Mouse (Mus musculus): ENCODE data around the gene Eif5. TPM values are rescaled to one million over a fixed set of nuclear protein-coding genes. Genes with fewer than 3 reads are reported as not detected.
"Not testable (repeated sequence)": the region's sequence is repeated elsewhere in the genome, so short reads cannot be mapped to it uniquely, and the experiment has no call there.

Gene Eif5
- polyA plus RNA-seq, 1 experiment, result 91.0 TPM

- no peak for TF ChIP-seq MYOD1 (IDR thresholded peaks at IDR 0.05; ENCODE audit: control insufficient read depth, insufficient read length, low read depth)
- TF ChIP-seq CEBPB (IDR thresholded peaks at IDR 0.05; ENCODE audit: low read depth), result no peak
- no peak for TF ChIP-seq MYOG (IDR thresholded peaks at IDR 0.05; ENCODE audit: control insufficient read depth, extremely low read depth, insufficient read length)
- TF ChIP-seq USF1 (IDR thresholded peaks at IDR 0.05; ENCODE audit: low read depth), result no peak
- no peak for TF ChIP-seq CTCF (IDR thresholded peaks at IDR 0.05; ENCODE audit: control insufficient read depth, insufficient read depth, insufficient read length)
- TF ChIP-seq MAX (IDR thresholded peaks at IDR 0.05), result no peak
- TF ChIP-seq FOSL1 (IDR thresholded peaks at IDR 0.05; ENCODE audit: insufficient read depth, low read length, poor library complexity, severe bottlenecking), result no peak
- Histone ChIP-seq H3K79me3 (ENCODE audit: low read depth) (no peaks in the 10 kb centered on the region), H3K79me2 (ENCODE audit: control insufficient read depth, insufficient read depth) (no peaks in the 10 kb centered on the region), H3ac (ENCODE audit: control insufficient read depth, insufficient read length, low read depth) (no peak overlapping the region), H3K36me3 (ENCODE audit: control insufficient read depth, insufficient read depth) (no peaks in the 10 kb centered on the region), H3K4me3 (ENCODE audit: insufficient read depth, poor library complexity, severe bottlenecking) (no peak overlapping the region), H3K27me3 (ENCODE audit: control insufficient read depth, insufficient read depth, insufficient read length) (no peaks in the 10 kb centered on the region)
Observed at GRCm38 (mm10) chr12:111500725-111501124, 37.1 kb upstream of the Eif5 start.

GRCm38 (mm10) chr12:111503063-111503567, 34.7 kb upstream of the Eif5 start:
- Histone ChIP-seq H3K79me2 (ENCODE audit: control insufficient read depth, insufficient read depth) (no peaks in the 10 kb centered on the region), H3K27me3 (ENCODE audit: control insufficient read depth, insufficient read depth, insufficient read length) (no peaks in the 10 kb centered on the region), H3ac (ENCODE audit: control insufficient read depth, insufficient read length, low read depth) (no peak overlapping the region), H3K4me3 (ENCODE audit: insufficient read depth, poor library complexity, severe bottlenecking) (no peak overlapping the region), H3K36me3 (ENCODE audit: control insufficient read depth, insufficient read depth) (no peaks in the 10 kb centered on the region), H3K79me3 (ENCODE audit: low read depth) (no peaks in the 10 kb centered on the region)
- no peak for TF ChIP-seq CTCF (IDR thresholded peaks at IDR 0.05; ENCODE audit: control insufficient read depth, insufficient read depth, insufficient read length)
- TF ChIP-seq MYOG (IDR thresholded peaks at IDR 0.05; ENCODE audit: control insufficient read depth, extremely low read depth, insufficient read length), result no peak
- no peak for TF ChIP-seq MAX (IDR thresholded peaks at IDR 0.05)
- no peak for TF ChIP-seq MYOD1 (IDR thresholded peaks at IDR 0.05; ENCODE audit: control insufficient read depth, insufficient read length, low read depth)
- TF ChIP-seq USF1 (IDR thresholded peaks at IDR 0.05; ENCODE audit: low read depth), result no peak
- no peak for TF ChIP-seq CEBPB (IDR thresholded peaks at IDR 0.05; ENCODE audit: low read depth)
- TF ChIP-seq FOSL1 (IDR thresholded peaks at IDR 0.05; ENCODE audit: insufficient read depth, low read length, poor library complexity, severe bottlenecking), result no peak

DNA sequence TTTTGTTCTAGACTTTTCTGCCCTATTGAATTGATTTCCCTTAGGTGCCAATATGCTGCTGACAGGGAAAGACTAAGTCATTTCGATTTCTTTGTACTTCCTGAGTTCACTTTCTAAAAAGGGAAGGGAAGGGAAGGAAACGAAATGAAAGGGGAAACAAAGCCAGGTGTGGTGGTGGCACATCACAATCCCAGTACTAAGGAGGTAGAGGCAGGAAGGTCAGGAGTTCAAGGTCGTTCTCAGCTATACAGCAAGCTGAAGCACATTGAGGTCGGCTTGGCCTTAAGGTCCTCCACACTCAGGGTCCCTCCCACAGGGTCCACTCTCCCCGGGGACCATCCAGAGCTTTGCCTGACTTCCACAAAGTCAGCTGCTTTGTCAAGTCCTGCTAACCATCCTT, 34.2 kb upstream of the Eif5 start:
- Histone ChIP-seq H3K79me2 (ENCODE audit: control insufficient read depth, insufficient read depth) (no peaks in the 10 kb centered on the region), H3K79me3 (ENCODE audit: low read depth) (no peaks in the 10 kb centered on the region), H3K27me3 (ENCODE audit: control insufficient read depth, insufficient read depth, insufficient read length) (no peaks in the 10 kb centered on the region), H3ac (ENCODE audit: control insufficient read depth, insufficient read length, low read depth) (no peak overlapping the region), H3K36me3 (ENCODE audit: control insufficient read depth, insufficient read depth) (no peaks in the 10 kb centered on the region), H3K4me3 (ENCODE audit: insufficient read depth, poor library complexity, severe bottlenecking) (no peak overlapping the region)
- TF ChIP-seq CEBPB (IDR thresholded peaks at IDR 0.05; ENCODE audit: low read depth), result no peak
- TF ChIP-seq MYOD1 (IDR thresholded peaks at IDR 0.05; ENCODE audit: control insufficient read depth, insufficient read length, low read depth), result no peak
- no peak for TF ChIP-seq CTCF (IDR thresholded peaks at IDR 0.05; ENCODE audit: control insufficient read depth, insufficient read depth, insufficient read length)
- no peak for TF ChIP-seq FOSL1 (IDR thresholded peaks at IDR 0.05; ENCODE audit: insufficient read depth, low read length, poor library complexity, severe bottlenecking)
- no peak for TF ChIP-seq MAX (IDR thresholded peaks at IDR 0.05)
- TF ChIP-seq MYOG (IDR thresholded peaks at IDR 0.05; ENCODE audit: control insufficient read depth, extremely low read depth, insufficient read length), result no peak
- TF ChIP-seq USF1 (IDR thresholded peaks at IDR 0.05; ENCODE audit: low read depth), result no peak

DNA sequence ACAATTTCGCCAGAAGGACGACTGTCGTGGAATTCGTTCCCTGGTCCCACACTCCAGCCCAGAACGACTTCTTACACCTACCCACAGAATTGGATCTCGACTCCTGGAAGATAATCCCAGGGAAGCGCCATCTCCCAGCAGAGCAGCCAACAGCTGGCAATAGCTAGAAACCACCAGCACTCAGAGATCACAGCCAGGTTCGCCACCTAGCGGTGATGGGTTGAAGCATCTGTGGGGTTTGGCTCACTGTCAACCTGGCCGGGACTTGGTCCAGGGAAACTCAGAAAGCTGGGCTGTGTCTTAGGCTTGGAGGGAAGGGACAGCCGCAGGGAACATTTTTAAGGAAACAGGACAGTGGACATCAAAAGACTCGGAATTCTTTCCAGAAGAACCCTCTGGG, 32.9 kb upstream of the Eif5 start:
- H3ac ChIP-seq (ENCODE audit: control insufficient read depth, insufficient read length, low read depth), result no peak overlapping the region
- H3K36me3 ChIP-seq (ENCODE audit: control insufficient read depth, insufficient read depth), result no peaks in the 10 kb centered on the region
- peak; percentile 91 for TF ChIP-seq CTCF (IDR thresholded peaks at IDR 0.05; ENCODE audit: control insufficient read depth, insufficient read depth, insufficient read length)
- TF ChIP-seq CEBPB (IDR thresholded peaks at IDR 0.05; ENCODE audit: low read depth), result no peak
- peak; percentile 23 for TF ChIP-seq MYOD1 (IDR thresholded peaks at IDR 0.05; ENCODE audit: control insufficient read depth, insufficient read length, low read depth)
- H3K79me2 ChIP-seq (ENCODE audit: control insufficient read depth, insufficient read depth), result no peaks in the 10 kb centered on the region
- H3K4me3 ChIP-seq (ENCODE audit: insufficient read depth, poor library complexity, severe bottlenecking), result no peak overlapping the region
- no peaks in the 10 kb centered on the region for H3K79me3 ChIP-seq (ENCODE audit: low read depth)
- H3K27me3 ChIP-seq (ENCODE audit: control insufficient read depth, insufficient read depth, insufficient read length), result no peaks in the 10 kb centered on the region

DNA sequence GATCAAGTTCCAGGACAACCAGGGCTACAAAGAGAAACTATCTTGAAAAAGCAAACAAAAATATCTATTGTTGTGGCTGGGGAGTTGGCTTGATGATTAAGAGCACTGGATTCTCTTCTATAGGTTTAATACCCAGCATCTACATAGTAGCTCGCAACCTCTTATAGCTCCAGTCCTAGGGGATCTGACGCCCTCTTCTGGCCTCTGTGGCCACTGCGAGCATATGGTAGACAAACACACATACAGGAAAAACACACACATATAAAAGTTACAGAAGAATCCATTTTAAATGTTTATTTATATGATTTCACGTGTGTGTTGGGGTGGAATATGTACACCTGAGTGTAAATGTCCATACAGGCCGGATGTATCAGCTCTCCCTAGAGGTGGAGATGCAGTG, 30.8 kb upstream of the Eif5 start:
- Histone ChIP-seq H3K36me3 (ENCODE audit: control insufficient read depth, insufficient read depth) (no peaks in the 10 kb centered on the region), H3K79me3 (ENCODE audit: low read depth) (no peaks in the 10 kb centered on the region), H3K79me2 (ENCODE audit: control insufficient read depth, insufficient read depth) (no peaks in the 10 kb centered on the region), H3K27me3 (ENCODE audit: control insufficient read depth, insufficient read depth, insufficient read length) (no peaks in the 10 kb centered on the region), H3K4me3 (ENCODE audit: insufficient read depth, poor library complexity, severe bottlenecking) (no peak overlapping the region), H3ac (ENCODE audit: control insufficient read depth, insufficient read length, low read depth) (no peak overlapping the region)
- TF ChIP-seq CEBPB (IDR thresholded peaks at IDR 0.05; ENCODE audit: low read depth), result no peak
- TF ChIP-seq FOSL1 (IDR thresholded peaks at IDR 0.05; ENCODE audit: insufficient read depth, low read length, poor library complexity, severe bottlenecking), result no peak
- TF ChIP-seq MAX (IDR thresholded peaks at IDR 0.05), result no peak
- no peak for TF ChIP-seq MYOD1 (IDR thresholded peaks at IDR 0.05; ENCODE audit: control insufficient read depth, insufficient read length, low read depth)
- no peak for TF ChIP-seq USF1 (IDR thresholded peaks at IDR 0.05; ENCODE audit: low read depth)
- no peak for TF ChIP-seq CTCF (IDR thresholded peaks at IDR 0.05; ENCODE audit: control insufficient read depth, insufficient read depth, insufficient read length)
- TF ChIP-seq MYOG (IDR thresholded peaks at IDR 0.05; ENCODE audit: control insufficient read depth, extremely low read depth, insufficient read length), result no peak

DNA sequence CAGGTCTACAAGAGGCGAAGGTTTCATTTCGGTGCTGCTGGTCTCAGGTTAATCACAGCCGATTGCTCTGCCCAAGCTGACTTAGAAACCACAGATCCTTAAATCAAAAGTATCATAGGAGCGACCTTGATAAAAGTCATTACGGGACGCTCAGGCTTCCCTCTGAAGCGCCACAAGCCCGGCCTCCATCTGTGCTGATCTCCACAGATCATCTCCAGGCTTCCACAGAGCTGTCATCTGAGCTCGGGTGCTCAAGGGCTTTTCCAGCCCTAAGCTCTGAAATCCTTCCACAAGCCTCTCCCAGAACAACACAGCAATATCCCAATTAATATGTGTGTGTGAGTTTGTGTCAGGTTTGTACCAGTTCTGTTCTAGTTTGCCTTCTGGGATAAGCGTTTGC, 29.9 kb upstream of the Eif5 start:
- H3K27me3 ChIP-seq (ENCODE audit: control insufficient read depth, insufficient read depth, insufficient read length), result no peaks in the 10 kb centered on the region
- no peaks in the 10 kb centered on the region for H3K79me2 ChIP-seq (ENCODE audit: control insufficient read depth, insufficient read depth)
- no peaks in the 10 kb centered on the region for H3K79me3 ChIP-seq (ENCODE audit: low read depth)
- no peak overlapping the region for H3ac ChIP-seq (ENCODE audit: control insufficient read depth, insufficient read length, low read depth)
- H3K4me3 ChIP-seq (ENCODE audit: insufficient read depth, poor library complexity, severe bottlenecking), result no peak overlapping the region
- H3K36me3 ChIP-seq (ENCODE audit: control insufficient read depth, insufficient read depth), result no peaks in the 10 kb centered on the region
- TF ChIP-seq CEBPB (IDR thresholded peaks at IDR 0.05; ENCODE audit: low read depth) (no peak), FOSL1 (IDR thresholded peaks at IDR 0.05; ENCODE audit: insufficient read depth, low read length, poor library complexity, severe bottlenecking) (no peak), MYOD1 (IDR thresholded peaks at IDR 0.05; ENCODE audit: control insufficient read depth, insufficient read length, low read depth) (no peak), CTCF (IDR thresholded peaks at IDR 0.05; ENCODE audit: control insufficient read depth, insufficient read depth, insufficient read length) (no peak), MAX (IDR thresholded peaks at IDR 0.05) (no peak), USF1 (IDR thresholded peaks at IDR 0.05; ENCODE audit: low read depth) (no peak), MYOG (IDR thresholded peaks at IDR 0.05; ENCODE audit: control insufficient read depth, extremely low read depth, insufficient read length) (no peak)

DNA sequence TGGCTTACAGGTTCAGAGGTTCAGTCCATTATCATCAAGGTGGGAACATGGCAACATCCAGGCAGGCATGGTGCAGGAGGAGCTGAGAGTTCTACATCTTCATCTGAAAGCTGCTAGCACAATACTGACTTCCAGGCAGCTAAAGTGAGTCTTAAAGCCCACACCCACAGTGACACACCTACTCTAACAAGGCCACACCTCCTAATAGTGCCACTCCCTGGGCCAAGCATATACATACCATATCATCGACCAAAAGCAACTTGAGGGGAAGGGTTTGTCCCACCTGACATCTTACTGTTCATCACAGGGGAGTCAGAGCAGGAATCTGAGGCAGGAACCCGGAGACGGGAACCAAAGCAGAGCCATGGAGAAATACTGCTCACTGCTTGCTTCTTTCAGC, 29.4 kb upstream of the Eif5 start:
- not testable (repeated sequence) for H3ac ChIP-seq (ENCODE audit: control insufficient read depth, insufficient read length, low read depth); H3K36me3 ChIP-seq (ENCODE audit: control insufficient read depth, insufficient read depth); H3K79me3 ChIP-seq (ENCODE audit: low read depth); H3K4me3 ChIP-seq (ENCODE audit: insufficient read depth, poor library complexity, severe bottlenecking); H3K79me2 ChIP-seq (ENCODE audit: control insufficient read depth, insufficient read depth); H3K27me3 ChIP-seq (ENCODE audit: control insufficient read depth, insufficient read depth, insufficient read length)
